Mouse (Mus musculus): ENCODE results near the gene Ctdnep1.

GRCm38 (mm10) chr11:69935137-69935879, 45.6 kb upstream of the Ctdnep1 start, which contains the start of gene Ybx2:
- no peak for TF ChIP-seq POLR2A (IDR thresholded peaks at IDR 0.05; ENCODE audit: borderline replicate concordance, low read depth, low read length)
- TF ChIP-seq CTCF (IDR thresholded peaks at IDR 0.05; ENCODE audit: low read depth, low read length), result no peak
